Mouse (Mus musculus) left cerebral cortex, postnatal 25 days (tissue): ENCODE data around the gene Rccd1. TPM values are rescaled to one million over a fixed set of nuclear protein-coding genes. Genes with fewer than 3 reads are reported as not detected.

ENCODE experiments used
- DNase-seq, 2 experiments: peaks; one replicate each; pipeline ENCODE4 v3.0.0; 2022; ENCODE audit warnings: low spot score in 2 of 2, mixed read lengths in 1 of 2
- intact Hi-C: fragments of 180-260 bp; cut with DNase I; formaldehyde crosslinking; loops from one replicate; pipeline ENCODE4 v1.15.1; 2025
- total RNA-seq, 2 experiments: library from RNA; stranded (reverse); gene quantifications; 2 replicates each; pipeline ENCODE4 v1.2.3; 2021

The Rccd1 gene
- total RNA-seq, 2 experiments from 2014 or later, result 15.6 to 16.0 TPM

DNA sequence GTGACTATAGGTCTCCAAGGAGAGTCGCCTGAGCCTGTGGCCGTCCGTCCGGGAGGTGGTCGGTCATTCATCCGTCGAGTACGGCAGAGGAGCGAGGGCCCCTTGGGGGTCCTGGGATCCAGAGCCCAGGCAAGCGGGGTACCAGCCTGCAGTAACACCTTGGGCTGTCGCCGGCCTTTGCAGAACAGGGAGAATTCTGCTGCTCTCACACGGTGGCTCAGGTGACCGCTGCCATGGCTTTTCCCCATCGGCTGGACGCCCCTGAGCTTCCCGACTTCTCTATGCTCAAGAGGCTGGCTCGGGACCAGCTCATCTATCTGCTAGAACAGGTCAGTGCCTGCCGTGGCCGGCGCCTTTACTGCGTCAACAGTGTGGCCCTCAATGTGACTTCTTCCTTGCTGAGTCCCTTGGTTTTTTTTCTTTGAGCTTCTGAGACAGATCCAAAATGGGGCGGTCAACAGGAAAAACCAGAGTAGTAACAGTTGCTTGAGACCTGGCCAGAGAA, 54.5 kb downstream of the Rccd1 start:
- DNase-seq, result no peak
- intact Hi-C loops, result no loop called here

DNA sequence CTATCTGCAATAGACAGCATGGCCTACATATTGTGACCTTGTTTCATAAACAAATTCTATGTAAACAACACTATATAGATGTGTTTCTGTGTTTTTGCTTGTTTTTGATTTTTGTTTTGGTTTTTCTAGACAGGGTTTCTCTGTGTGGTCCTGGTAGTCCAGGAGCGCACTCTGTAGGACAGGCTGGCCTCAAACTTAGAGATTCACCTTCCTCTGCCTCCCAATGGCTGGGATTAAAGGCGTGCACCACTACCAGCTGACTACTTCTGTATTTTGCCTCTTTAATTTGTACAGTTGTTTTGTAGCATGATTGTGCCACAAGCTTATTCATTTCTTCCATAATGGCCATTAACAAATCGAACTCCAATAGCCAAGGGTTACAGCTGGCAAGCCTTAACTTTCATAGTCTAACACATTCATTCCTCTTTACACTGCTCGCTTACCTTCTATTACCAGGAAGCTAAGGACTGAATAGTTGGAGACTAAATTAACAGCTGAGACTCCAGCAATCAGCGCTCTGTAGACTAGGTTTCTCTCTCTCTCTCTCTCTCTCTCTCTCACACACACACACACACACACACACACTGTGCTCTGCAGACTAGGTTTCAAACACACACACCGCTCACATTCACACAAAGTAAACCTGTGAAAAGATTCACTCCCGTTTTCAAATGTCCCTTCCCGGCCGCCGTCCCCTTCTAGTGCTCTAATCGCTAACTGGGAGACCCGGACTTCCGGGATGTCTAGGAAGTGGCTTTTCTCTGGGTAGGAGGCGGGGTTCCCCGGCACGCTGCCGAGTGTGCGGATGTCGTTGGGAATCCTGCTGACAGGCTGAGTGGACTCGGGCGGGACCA, 55.1 kb downstream of the Rccd1 start, which contains the start of gene Vps33b:
TSS of gene Vps33b (plus strand) at position 753 of the 854 bp plus-strand sequence.
- intact Hi-C loops, result no loop called here
- peak; percentile 96 to 97 for DNase-seq

DNA sequence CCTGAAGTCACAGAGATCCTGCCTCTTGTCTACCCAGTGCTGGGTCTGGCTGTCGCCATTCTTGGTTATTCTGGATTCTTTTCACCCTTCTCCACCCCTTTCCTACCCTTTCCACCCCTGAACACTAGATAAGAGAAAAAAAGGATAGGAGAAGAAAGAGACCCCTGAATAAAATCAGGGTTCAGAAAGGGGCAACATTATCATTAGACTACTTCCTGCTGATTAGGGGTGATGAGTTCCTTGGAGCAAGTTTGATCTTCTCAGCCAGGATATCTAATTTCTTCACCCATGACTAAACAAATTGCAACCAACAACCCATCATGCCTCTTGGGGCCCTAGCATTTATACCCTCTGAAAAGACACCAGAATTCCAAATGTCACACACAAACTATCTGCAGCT, 56.5 kb downstream of the Rccd1 start:
- intact Hi-C loops, result no loop called here
- no peak for DNase-seq

DNA sequence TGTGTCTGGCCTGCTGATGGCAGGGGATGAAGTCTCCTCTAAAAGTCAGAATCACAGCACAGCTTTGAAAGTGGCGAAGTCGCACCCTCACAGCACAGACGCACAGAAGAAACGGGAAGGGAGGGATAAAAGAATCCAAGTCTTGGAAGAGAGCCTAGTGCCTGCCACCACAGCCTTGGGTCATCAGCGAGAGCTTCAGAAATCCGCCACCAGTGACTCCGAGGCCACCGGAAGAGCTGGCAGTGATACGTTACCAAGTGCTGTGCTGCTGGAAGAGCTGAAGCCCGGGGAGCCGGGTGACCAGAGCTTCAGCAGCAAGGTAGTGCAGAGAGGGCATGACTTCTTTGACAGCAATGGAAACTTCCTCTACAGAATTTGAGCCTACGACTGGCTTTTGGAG, 59.6 kb downstream of the Rccd1 start:
- intact Hi-C loops, result no loop called here
- no peak for DNase-seq

DNA sequence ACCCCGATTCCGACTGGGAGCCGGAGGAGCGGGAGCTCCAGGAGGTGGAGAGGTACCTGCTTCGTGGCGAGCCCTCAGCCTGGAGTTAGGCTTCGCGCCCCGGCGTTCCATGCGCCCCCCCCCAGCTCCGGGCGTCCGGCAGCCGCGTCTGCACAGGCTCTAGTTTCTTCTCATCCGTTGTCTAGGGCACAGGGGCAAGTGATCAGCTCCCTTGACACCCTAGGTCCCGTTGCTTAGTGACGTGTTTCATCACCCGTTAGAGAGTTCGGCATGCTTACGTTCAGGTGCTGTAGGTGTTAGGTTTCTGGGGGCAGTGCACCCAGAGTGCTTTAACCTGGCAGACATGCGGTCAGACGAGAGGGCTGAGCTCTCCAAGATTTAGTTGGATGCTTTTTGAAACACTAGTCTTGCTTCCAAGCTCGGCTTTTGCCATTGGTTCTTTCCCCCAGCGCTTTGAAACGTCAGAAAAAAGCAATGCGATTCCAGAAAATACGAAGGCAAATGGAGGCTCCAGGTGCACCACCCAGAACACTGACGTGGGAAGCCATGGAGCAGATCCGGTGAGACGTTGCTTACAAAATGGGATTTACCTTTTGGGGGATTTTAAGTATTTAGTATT, 62.8 kb downstream of the Rccd1 start:
- intact Hi-C loops, result loop anchor here (2.0 kb wide), 1 partner anchor 15 kb away; the partner anchor contains the start of gene Ttll13
- DNase-seq, result peak; percentile 16 to 57

DNA sequence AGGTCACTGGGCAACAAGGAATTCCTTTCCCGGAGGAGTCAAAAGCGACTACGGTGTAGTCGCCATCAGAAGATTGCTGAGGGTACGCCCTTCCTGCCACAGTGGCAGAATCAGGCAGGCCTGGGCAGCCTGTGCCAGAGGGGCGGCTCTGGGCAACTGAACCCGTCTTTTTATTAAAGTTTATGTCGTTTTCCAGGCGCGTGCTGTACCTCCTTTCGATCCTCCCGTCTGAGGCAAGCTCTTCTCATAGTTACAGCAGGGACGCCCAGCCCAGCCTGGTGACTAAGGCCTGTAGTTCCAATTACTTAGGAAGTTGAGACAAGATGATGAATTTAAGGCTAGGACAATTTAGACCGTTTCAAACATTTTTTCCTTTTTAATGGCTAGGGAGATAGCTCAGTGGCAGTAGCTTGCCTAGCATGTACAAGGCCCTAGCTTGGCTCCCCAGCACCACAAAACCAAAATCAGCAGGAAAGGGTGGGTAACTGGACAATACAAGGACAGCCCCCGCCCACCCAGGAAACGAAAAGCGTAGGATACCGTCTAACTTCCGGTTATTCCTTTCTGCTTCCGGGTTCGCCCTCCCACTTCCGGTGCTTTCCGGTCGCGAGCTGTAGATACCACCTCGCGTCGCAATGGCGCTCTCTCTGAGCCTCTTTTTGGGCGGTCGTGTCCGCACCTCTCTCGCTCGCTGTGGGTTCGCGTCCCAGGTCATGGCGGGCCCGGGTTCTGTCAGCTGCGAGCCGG, 63.5 kb downstream of the Rccd1 start, which contains the start of gene Ngrn:
TSS of gene Ngrn (plus strand) at position 591 of the 747 bp plus-strand sequence.
- intact Hi-C loops, result loop anchor here (2.0 kb wide), 1 partner anchor 14 kb away; the partner anchor contains the start of gene Ttll13
- peak; percentile 84 to 89 for DNase-seq

DNA sequence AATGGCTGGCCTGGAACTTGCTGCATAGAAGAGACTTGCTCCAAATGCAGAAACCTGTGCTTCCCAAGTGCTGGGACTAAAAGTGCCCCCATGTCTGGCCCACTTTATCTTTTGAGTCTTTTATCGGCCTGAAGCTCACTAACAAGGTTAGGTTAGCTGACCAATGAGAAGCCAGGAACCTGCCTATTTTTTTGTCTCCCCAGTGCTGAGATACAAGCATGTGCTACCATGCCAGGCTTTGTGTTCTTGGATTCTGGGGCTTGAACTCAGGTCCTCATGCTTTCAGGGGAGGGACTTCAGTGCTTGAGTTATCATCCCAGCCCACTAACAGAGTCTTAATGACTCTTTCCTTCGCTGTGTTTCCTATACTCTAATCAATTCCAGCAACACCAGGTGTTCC, 66.5 kb downstream of the Rccd1 start:
- DNase-seq, result no peak
- intact Hi-C loops, result loop anchor here (5.0 kb wide), 1 partner anchor 115 kb away; no protein-coding TSS in a partner anchor

DNA sequence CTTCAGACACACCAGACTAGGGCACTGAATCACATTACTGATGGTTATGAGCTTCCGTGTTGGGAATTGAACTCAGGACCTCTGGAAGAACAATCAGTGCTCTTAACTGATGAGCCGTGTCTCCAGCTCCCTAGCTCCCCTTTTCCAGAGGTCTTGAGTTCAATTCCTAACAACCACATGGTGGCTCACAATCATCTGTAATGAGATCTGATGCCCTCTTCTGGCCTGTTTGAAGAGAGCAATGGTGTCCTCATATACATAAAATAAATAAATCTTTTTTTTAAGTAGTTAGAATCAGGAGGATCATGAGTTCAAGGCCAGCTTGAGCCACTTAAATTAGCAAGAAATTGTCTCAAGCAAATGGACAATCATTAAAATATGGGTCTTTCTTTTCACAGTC, 68.3 kb downstream of the Rccd1 start:
- no peak for DNase-seq
- intact Hi-C loops, result loop anchor here (5.0 kb wide), 1 partner anchor 114 kb away; no protein-coding TSS in a partner anchor

DNA sequence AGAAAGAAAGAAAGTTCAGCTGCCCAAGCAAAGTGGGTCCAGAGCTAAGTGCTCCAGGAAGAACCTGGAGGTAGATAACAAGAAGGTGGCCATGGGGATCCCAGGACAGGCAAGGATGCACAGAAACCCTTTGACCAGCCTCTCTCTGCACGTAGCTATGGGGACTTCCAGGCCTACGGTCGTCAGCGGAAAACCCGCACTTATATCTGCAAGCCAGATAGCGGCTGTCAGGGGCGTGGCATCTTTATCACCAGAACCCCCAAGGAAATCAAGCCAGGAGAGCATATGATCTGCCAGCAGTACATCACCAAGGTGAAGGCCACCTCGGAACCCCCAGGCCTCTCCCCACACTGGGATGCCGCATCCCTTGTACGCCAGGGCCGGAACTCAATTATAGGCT, 71.4 kb downstream of the Rccd1 start:
- intact Hi-C loops, result no loop called here
- DNase-seq, result no peak

DNA sequence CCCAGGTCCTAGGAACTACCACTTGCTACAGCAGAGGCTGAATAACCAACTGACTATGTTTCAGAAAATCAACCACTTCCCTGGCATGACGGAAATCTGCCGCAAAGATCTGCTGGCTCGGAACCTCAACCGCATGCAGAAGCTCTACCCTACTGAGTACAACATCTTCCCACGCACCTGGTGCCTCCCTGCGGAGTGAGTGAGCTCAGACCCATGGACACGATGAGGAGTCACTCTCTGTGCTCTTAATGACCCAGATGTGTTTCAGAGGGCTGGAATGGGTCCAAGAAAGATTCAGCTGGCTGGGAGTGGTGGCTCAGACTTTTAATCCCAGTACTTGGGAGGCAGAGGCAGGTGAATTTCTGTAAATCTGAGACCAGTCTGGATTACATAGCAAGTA, 71.8 kb downstream of the Rccd1 start:
- DNase-seq, result no peak
- intact Hi-C loops, result no loop called here

DNA sequence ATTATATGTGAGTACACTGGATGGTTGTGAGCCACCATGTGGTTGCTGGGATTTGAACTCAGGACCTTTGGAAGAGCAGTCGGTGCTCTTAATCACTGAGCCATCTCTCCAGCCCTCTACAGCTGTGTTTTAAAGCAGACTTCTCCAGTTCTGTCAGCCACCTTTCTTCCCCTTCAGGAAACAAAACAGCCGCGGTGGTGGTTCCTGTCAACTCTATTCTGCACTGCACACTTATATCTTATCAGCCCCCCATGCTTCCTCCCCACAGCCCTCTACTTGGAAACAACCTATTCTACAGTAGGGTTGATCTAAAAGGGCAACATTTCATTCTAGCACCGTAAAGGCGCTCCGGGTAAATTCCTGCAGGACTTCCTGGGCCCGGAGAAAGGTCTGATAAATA, 77.4 kb downstream of the Rccd1 start:
- no peak for DNase-seq
- intact Hi-C loops, result loop anchor here (2.0 kb wide), 1 partner anchor 14 kb away; the partner anchor contains the start of gene Ngrn

DNA sequence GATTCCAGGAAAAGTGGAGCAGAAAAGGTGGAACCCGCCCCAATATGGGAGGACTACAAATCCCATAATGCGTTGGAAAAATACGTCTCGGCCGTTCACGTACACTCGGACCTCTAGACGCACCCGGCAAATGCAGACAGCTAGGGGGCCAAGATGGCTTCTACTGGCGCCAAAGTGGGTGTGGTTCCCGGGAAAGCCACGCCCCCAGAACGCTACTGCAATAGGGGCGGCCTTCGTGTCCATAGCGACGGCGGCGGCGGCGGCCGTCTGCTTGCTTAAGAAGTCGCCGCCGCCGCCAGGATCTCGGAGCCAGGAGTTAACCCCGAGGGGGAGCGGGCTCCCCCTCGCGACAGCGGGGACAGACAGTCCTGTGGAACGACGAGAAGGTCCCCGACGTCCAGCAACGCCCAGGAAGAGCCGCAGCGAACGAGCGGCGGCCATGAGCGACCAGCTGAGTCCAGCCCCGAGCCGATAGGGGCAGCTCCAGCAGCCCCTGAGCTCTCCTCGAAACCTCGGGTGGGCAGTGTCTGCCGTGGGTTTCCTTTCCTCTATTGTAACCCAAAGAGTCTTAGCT, 78.0 kb downstream of the Rccd1 start, which contains the start of gene Ttll13:
TSS of gene Ttll13 (plus strand) at position 229 of the 574 bp plus-strand sequence.
- intact Hi-C loops, result loop anchor here (2.0 kb wide), 1 partner anchor 15 kb away; the partner anchor contains the start of gene Ngrn
- peak; percentile 96 to 99 for DNase-seq

DNA sequence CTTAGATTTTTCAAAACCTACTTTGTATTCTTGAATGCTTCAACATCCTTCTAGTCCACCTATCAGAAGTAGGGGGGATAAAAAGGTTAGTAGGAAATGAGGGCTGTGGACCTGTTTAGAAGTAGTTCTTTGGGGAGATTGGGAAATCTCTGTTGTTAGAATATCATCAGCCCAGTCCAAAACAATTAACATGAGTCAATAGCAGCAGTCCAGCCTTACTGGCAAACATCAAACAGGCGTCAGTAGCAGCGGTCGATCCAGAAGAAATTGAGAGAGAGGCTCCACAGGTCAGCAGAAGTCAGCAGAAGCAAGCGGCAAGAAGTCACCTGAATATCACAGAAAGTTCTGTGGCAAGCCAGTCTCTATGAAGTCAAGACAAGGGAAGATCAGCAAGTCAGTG, 79.4 kb downstream of the Rccd1 start:
- intact Hi-C loops, result no loop called here

More for the DNA sequence above, 79.4 kb downstream of the Rccd1 start:
- DNase-seq, result no peak

Other genes starting within 250 kb of the Rccd1 start
- gene Idh2, start 209.1 kb downstream of the Rccd1 start, total RNA-seq, result 10 to 100 TPM; 50.8 to 59.1 TPM
- 10 to 100 TPM; 17.4 to 20.5 TPM for gene Sema4b, start 137.6 kb downstream of the Rccd1 start, total RNA-seq
- 10 to 100 TPM; 18.4 to 19.9 TPM for gene Cib1, start 91.6 kb downstream of the Rccd1 start, total RNA-seq
- gene Gdpgp1, start 91.6 kb downstream of the Rccd1 start, total RNA-seq, result 1 to 10 TPM; 5.9 to 6.6 TPM
- 1 to 10 TPM; 1.1 to 2.2 TPM for gene Ttll13, start 78.1 kb downstream of the Rccd1 start, total RNA-seq
- 10 to 100 TPM; 43.5 to 45.1 TPM for gene Ngrn, start 63.2 kb downstream of the Rccd1 start, total RNA-seq
- gene Vps33b, start 54.8 kb downstream of the Rccd1 start, total RNA-seq, result 10 to 100 TPM; 20.2 to 20.6 TPM
- gene Prc1, start 30.0 kb downstream of the Rccd1 start, total RNA-seq, result 1 to 10 TPM; 1.5 TPM
- 10 to 100 TPM; 38.4 to 45.3 TPM for gene Unc45a, start 16.6 kb upstream of the Rccd1 start, total RNA-seq
- gene Hddc3, start 18.6 kb upstream of the Rccd1 start, total RNA-seq, result 10 to 100 TPM; 47.1 to 50.5 TPM
- 100 to 1,000 TPM; 128 to 147 TPM for gene Man2a2, start 46.9 kb upstream of the Rccd1 start, total RNA-seq
- gene Fes, start 63.5 kb upstream of the Rccd1 start, total RNA-seq, result 1 to 10 TPM; 3.9 to 6.3 TPM
- gene Furin, start 81.0 kb upstream of the Rccd1 start, total RNA-seq, result 10 to 100 TPM; 31.4 to 38.7 TPM
- gene Blm, start 210.7 kb upstream of the Rccd1 start, total RNA-seq, result 1 to 10 TPM; 3.1 to 4.3 TPM